Mouse (Mus musculus): Measurements from ENCODE around the gene H2-T3.
"Not testable (repeated sequence)": the region's sequence is repeated elsewhere in the genome, so short reads cannot be mapped to it uniquely, and the experiment has no call there.

Gene H2-T3

GRCm38 (mm10) chr17:36178938-36179337 lies 11.1 kb downstream of the H2-T3 start:
- DNase-seq (ENCODE audit: low read depth) = peak; percentile 72

- not testable (repeated sequence) for DNase-seq (ENCODE audit: low read depth)
These were observed 14.0 kb downstream of the H2-T3 start for GRCm38 (mm10) chr17:36176132-36176531.

- no peak for DNase-seq (ENCODE audit: low read depth)
These were observed 19.7 kb downstream of the H2-T3 start for GRCm38 (mm10) chr17:36170287-36170814.

GRCm38 (mm10) chr17:36169753-36170152 lies 20.3 kb downstream of the H2-T3 start:
- DNase-seq (ENCODE audit: low read depth) = no peak

GRCm38 (mm10) chr17:36169094-36169493 lies 21.0 kb downstream of the H2-T3 start:
- not testable (repeated sequence) for DNase-seq (ENCODE audit: low read depth)

- no peak for DNase-seq (ENCODE audit: low read depth)
These were observed 21.9 kb downstream of the H2-T3 start, which contains the start of gene Gm8909 for GRCm38 (mm10) chr17:36168039-36168652. Gm8909 (minus strand) TSS chr17:36168537.

- DNase-seq (ENCODE audit: low read depth) = peak; percentile 85
These were observed 22.6 kb downstream of the H2-T3 start for GRCm38 (mm10) chr17:36167306-36168038.

- DNase-seq (ENCODE audit: low read depth) = not testable (repeated sequence)
These were observed 23.2 kb downstream of the H2-T3 start for GRCm38 (mm10) chr17:36166901-36167300.

- DNase-seq (ENCODE audit: low read depth) = peak; percentile 49
These were observed 28.7 kb downstream of the H2-T3 start for GRCm38 (mm10) chr17:36161129-36162051.

GRCm38 (mm10) chr17:36158264-36158663 lies 31.8 kb downstream of the H2-T3 start:
- not testable (repeated sequence) for DNase-seq (ENCODE audit: low read depth)

GRCm38 (mm10) chr17:36157782-36158181 lies 32.3 kb downstream of the H2-T3 start:
- DNase-seq (ENCODE audit: low read depth) = not testable (repeated sequence)

GRCm38 (mm10) chr17:36154271-36155149 lies 35.6 kb downstream of the H2-T3 start:
- no peak for DNase-seq (ENCODE audit: low read depth)

- not testable (repeated sequence) for DNase-seq (ENCODE audit: low read depth)
These were observed 38.9 kb downstream of the H2-T3 start for GRCm38 (mm10) chr17:36151200-36151599.

GRCm38 (mm10) chr17:36148468-36148867 lies 41.6 kb downstream of the H2-T3 start:
- not testable (repeated sequence) for DNase-seq (ENCODE audit: low read depth)

GRCm38 (mm10) chr17:36146937-36147336 lies 43.1 kb downstream of the H2-T3 start:
- not testable (repeated sequence) for DNase-seq (ENCODE audit: low read depth)

- DNase-seq (ENCODE audit: low read depth) = not testable (repeated sequence)
These were observed 44.3 kb downstream of the H2-T3 start for GRCm38 (mm10) chr17:36145861-36146156.

GRCm38 (mm10) chr17:36145111-36145860 lies 44.8 kb downstream of the H2-T3 start:
- peak; percentile 56 for DNase-seq (ENCODE audit: low read depth)

GRCm38 (mm10) chr17:36136299-36136848 lies 53.7 kb downstream of the H2-T3 start:
- not testable (repeated sequence) for DNase-seq (ENCODE audit: low read depth)

All from induced T-regulatory cell, adult 2 months (primary cell).